Mouse (Mus musculus): ENCODE results near the gene Snapc5.
"Not testable (repeated sequence)": the region's sequence is repeated elsewhere in the genome, so short reads cannot be mapped to it uniquely, and the experiment has no call there.

The Snapc5 gene

DNA sequence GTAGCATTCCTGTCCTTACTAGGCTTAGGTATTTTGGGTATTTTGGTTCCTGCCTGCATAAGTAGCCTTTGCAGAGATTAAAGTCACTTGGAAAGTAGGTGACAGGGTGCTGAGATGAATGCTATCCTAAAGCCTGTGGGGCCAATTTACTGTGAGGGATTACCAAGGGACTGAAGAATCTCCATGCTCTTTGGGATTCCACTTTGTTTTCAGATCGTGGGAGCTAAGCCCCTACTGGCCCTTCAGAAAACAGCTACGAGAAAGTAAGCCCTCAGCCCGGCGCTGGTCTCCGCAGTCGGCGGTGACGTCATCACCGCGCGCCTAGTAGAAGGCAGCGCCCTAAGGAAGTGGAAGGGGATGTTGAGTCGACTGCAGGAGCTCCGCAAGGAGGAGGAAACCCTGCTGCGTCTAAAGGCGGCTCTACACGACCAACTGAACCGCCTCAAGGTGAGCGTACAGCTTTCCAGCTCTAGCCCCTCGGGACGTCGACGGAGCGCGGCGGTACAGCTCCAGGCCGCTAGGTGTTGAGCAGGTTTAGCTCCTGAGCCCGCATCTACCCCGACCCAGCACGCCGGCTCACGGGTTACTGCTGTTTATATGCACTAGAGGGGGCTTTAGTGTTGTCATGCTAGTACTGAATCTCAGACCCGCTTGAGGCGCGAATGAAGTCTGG lies at the start of gene Snapc5:
Gene Snapc5 (plus strand): TSS at position 301 of the 673 bp plus-strand sequence.
- DNase-seq: peak; percentile 92 to 93

DNA sequence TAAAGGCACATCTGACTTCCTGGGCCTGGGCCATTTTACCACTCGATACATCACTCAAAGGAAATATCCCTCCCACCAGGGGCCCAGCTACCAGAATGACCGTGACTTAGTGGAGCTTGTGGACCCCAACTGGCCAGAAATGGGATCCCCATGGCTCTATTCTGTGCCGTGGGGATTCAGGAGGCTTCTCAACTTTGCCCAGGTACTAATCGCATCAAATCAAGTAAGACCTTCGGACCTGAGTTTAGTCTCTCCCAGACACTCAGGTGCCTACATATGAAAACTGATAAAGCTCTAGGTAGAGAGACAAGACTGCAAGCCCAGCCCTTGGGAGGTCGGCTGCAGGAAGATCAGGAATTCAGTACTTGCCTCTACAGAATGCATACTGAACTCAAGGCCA lies 47.5 kb upstream of the Snapc5 start:
- DNase-seq: no peak

DNA sequence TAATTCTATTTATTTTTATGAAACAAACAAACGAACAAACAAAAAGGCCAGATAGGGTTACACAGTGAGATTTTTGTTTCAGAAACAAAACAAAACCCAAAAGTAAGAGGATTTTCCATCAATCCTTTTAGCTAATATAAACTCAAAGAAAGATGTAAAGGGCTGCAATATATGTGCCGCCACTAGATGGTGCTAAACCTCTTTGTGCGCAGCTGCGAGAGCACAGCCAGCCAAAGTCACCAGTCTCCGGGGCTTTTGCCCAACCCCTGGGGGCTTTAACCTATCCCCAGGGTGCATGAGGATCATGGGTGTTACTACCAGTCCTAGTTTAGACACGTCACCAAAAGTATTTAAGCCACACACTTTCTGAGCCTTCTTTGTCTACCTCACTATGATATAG lies 40.2 kb upstream of the Snapc5 start:
- peak; percentile 68 to 70 for DNase-seq

DNA sequence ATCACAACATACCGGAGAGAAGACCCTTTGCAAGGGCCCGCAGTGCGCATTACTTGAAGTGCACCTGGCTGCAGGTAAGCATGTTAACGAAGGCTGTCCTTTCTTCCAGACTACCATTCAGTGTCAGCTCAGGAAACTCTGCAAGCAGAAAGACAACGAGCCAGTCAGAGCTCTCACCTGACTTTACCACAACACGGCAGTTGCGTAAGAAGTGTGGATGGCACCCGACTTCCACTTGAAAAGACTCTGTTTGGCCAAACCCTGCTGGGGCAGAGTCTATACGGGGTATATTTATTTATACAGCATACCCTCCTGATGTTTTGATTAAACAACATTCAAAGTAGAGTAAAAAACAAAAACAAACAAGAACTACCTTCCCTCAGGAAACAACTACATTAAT lies 39.2 kb upstream of the Snapc5 start:
- no peak for DNase-seq

DNA sequence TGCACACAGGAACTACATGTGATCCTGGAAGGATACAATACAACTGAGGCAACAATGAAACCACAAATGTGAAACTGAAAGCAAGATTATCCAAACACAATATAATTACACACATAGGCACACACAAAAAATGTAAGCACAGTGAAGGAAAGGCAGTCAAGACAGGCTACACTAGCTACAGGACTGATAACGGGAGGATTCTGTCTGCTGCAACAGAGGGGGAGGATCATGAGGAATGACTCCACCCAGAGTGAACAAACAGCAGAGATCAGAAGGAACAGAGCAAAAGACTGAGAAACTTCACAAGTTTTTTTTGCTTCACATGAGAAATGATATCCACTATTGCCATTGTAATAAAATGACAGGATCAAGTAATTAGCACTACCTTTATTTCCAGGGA lies 22.4 kb upstream of the Snapc5 start:
- DNase-seq: no peak

DNA sequence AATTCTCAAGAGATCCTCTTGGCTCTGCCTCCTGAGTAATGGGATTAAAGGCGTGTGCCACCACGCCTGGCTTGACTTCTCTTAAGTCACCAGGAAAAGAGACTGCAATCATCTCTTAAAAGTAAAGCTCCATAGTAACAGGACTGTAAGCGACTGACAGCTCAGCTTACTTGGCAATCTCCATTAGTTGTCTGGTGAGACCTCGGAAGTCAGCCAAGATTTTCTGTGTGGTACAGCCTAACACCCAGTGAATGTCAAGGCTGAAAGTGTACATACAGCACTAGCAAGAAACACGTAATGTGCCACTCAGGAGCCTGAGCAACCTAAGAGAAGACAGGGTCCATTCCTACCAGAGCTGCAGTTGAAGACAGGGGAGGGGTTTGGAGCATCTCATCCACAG lies 18.6 kb upstream of the Snapc5 start:
- DNase-seq: no peak

DNA sequence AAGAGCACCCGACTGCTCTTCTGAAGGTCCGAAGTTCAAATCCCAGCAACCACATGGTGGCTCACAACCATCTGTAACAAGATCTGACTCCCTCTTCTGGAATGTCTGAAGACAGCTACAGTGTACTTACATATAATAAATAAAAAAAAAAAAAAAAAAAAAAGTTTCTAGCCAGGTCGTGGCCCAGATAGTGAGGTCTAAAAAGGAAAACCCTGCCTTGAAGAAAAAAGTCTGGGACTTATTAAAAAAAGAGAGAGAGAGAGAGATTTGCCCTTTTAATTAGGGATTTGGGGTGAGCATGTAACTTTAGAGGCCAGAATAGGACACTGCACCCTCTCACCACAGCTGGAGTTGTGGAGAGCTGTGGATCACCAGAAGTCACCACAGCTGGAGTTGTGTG lies 9.1 kb upstream of the Snapc5 start:
- DNase-seq: not testable (repeated sequence)

DNA sequence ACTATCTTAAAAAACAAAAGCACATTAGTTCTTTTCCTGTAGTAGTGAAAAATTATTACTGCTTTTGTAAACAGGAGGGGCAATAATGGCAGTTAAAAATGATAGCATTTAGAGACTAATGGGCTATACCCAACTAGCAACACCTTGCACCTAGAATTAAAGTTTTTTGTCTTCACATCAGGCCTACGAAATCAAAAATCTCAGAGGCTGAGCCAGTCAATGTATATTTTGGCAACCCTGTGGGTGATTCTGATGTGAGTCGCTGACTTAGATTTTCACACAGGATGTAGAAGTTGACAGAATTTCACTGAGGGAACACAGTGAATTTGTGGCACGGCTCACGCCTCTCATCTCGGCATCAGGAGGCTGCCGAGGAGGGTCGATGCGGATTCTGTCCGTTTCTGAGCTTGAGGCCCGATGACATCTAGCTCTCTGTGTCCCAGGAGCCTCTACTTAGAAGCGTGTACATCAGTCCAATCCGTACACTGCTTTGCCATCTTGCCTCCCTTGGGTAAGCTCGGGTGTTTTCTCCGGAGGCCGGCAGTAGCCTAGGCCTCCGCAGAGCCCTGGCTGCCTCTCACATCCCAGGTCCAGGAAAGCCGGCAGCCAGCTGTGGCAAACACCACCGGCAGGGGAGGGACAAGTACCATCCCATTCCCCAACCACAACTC lies 6.8 kb upstream of the Snapc5 start:
- DNase-seq: no peak

DNA sequence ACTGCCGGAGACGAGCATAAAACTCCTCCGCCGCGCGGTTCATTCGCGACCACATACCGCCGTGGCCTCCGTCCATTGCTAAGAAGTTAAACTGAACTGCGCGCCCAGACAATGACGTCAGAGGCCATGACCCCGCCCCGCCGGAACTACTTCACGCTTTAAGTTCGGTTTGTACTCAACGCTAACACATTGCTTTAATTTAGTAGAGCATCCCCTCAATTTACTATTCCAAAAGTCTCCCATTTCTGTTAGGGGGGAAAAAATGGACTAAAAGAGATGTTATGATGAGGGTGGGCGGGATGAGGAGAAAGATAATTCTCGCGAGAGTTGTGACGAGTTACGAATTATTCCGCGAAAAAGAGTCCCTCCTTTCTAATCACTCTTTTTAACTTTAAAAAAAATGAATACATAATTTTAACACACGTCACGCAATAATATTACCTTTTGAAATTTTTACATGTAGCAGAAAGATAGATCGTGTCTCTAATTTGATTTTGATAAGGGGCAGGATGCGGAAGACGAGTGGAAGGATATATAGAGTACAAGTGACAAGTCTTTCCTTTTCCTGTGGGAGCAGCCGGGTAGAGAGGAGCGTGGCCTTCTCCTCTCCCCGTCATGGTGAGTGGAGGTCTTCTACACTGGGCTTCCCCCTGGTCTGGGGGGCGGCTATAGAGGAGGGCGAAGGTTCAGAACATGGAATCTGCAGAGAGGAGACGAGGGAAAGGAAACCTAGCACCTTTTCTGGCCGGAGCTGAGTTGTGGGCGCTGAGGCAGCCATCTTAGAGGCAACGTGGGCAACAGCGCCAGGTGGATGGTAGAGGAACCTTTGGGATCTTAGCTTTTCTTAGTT lies 6.0 kb upstream of the Snapc5 start, which contains the start of the genes Zwilch and Rpl4:
Gene Zwilch (minus strand): TSS at position 289 of the 850 bp plus-strand sequence.
Gene Rpl4 (plus strand): TSS at position 560 of the 850 bp plus-strand sequence.
- DNase-seq: peak; percentile 89 to 91

DNA sequence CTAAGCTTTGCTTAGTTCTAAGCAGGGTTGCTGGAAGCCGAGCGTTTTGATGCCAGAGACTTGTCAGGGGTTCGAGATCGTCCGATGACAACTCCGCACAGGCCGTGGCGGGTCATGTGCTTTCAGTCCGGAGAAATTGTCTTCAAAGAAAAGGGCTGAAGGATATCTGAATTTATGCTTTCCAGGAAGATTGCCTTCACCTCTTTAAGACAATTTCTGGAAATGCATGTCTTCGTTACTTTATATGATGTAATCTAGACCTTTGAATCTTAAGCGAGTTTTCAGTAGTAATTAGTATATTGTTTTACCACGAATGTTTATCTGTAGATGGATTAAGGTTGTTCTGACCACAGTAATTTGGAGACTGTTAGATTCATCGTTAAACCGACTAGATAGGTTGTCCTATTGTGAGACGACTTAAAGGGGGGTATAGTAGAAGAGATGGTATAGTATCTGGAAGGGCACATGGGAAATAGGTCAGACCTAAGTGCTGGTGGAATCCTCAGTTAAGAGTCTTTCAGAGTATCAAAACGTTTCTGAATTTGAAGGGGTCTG lies 5.3 kb upstream of the Snapc5 start:
- no peak for DNase-seq

DNA sequence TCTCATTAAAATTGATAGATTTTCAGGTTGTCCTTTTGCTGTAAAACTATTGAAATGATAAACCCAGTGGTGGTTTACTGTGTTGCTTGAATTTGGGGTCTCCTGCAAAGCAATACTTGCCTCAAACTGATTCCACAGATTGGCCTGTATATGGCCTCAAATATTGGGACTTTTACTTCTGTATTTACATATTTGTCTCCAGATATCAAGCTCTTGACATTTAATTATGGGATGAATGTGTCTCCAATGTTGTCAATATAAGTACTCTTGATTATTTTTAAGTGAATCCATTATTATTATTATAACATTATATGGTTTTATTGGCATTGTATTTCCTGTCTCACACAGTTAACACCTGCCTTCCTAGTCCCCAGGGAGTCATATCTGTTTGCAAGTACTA lies 4.7 kb upstream of the Snapc5 start:
- DNase-seq: no peak

DNA sequence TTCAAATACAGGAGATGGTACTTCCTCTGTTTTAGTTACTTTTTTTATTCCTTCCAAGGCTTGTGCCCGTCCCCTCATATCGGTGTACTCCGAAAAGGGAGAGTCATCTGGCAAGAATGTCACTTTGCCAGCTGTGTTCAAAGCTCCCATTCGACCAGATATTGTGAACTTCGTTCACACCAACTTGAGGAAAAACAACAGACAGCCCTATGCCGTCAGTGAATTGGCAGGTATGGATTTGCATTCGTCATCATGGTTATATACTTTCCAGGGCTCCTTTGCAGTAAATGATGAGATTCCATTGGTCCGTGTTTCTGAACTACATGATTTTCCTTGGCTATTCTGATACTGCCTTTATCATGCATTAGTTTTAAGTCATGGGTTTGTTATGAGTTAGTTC lies 4.3 kb upstream of the Snapc5 start:
- DNase-seq: no peak

DNA sequence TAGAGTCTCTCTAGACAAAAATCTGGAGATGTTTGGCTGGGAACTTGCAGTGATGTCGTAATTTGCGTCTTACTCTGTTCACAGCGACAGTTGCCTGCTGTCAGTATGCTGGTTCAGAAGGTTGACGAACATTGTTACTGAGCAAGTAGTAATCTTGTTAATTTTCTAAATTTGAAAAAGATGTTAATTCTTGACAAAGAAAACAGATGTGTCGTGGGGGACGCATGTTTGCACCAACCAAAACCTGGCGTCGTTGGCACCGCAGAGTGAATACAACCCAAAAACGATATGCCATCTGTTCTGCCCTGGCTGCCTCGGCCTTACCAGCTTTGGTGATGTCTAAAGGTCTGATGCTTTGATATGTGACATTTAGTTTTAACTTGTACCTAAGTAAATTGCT lies 3.7 kb upstream of the Snapc5 start:
- no peak for DNase-seq

DNA sequence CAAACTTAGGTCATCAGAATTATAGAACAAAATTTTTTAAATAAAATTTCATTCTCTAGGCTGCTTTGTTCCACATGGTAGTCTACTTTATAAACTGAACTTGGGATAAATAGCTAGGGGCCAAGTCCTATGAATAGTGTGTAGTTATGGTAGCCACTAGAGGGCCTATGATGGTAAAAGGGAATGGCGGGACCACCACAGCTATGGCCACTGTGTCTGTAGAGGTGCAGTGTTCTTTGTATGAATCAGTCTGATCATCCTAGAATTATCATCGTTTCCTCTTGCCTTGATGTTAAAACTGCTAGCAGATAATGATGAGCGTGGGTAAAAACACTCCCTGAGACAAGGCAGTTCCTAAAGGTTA lies 482 bp upstream of the Snapc5 start:
- DNase-seq: peak in 1 of 2 experiments; percentile 24

DNA sequence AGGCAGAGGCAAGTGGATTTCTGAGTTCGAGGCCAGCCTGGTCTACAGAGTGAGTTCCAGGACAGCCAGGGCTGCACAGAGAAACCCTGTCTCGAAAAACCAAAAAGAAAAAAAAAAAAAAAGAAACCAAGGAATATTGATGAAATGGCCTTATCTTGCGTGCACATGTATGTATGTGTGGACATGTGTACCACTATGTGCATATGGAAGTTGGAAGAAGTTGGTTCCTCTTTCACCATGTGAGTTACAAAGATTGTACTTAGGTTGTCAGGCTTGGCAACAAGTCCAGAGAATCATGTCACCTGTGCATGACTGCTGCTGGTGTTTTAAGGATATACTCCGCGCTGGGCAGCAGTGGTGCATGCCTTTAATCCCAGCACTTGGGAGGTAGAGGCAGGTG lies 4.2 kb downstream of the Snapc5 start:
- not testable (repeated sequence) for DNase-seq

DNA sequence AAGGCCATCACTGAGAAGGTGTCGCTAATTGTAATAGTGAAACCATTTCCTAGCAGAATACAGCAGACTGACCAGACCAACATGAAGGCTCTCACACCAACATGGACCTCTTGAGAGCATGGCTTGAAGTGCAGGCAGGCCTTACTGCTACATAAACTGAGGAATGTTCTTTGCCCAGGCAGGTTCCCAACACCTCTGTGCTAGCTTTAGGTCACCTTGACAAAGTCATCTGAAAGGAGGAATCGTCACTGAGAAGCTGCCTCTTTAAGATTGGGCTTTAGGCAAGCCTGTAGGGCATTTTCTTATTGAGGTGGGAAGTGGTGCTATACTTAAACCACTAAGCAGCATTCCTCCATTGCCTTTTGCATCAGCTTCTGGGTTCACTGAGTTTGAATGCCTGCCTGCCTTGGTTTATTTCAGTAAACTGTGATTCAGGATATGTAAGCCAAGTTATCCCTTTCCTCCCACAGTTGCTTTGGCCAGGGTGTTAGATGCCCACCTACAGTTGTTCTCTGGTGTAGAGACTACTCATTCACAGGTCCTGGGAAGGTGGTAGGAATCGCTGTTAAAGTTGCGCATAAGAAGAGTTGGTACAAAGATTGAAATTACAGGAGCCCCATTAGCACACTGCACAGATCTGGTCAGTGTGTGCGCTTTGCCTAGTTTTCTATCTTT lies 5.2 kb downstream of the Snapc5 start:
- DNase-seq: no peak

DNA sequence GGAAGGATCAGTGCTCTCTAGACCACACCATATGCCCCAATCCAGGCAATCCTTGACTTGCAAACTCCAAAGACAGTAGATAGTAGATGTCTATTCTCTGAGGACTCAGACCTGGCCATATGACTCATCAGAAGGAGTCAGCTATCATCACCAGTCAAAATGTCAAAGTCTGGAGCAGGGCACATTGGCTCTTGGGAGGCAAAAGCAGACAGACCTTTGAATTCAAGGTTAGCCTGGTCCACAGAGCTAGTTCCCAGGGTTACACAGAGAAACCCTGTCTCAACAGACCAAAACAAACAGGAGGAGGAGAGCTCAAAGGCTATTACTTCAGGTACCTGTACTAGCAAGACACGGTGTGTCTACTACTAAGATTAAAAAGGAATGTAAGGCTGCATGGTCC lies 14.8 kb downstream of the Snapc5 start:
- no peak for DNase-seq

DNA sequence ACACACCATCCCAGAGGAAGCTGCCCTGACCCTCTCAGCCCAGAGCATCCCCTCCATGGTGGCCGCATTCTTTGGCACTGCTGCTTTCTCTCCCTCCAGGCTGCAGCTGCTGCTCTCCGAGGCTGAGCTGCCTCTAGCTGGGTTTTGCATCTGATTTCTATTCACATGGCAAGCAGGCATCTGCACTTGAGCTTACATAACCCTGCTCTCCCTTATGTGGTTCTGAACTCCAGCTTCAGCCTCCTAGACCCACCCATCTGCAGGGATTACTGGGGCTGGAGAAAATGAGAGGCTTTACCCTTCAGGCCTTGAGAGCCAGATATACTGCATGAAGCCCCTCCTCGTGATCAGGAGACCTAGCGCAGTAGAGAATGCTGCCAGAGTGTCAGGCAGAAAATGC lies 16.5 kb downstream of the Snapc5 start:
- no peak for DNase-seq

DNA sequence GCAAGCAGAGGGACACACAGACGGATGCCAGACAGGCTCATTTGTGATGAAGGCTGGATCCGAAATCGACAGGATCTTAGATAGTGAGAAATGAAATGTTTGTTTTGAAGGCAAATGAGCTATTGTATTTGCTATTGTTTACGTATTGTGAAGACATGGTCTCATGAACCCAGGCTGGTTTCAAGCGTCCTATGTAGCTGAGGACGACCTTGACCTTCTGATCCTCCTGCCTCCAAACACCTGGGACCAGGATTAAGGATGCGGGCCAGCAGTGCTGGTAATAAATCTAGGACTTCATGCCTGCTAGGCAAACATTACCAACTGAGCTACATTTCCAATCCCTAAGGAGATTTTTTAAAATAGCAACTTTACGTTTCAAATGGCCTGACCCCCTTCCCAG lies 18.4 kb downstream of the Snapc5 start:
- no peak for DNase-seq

DNA sequence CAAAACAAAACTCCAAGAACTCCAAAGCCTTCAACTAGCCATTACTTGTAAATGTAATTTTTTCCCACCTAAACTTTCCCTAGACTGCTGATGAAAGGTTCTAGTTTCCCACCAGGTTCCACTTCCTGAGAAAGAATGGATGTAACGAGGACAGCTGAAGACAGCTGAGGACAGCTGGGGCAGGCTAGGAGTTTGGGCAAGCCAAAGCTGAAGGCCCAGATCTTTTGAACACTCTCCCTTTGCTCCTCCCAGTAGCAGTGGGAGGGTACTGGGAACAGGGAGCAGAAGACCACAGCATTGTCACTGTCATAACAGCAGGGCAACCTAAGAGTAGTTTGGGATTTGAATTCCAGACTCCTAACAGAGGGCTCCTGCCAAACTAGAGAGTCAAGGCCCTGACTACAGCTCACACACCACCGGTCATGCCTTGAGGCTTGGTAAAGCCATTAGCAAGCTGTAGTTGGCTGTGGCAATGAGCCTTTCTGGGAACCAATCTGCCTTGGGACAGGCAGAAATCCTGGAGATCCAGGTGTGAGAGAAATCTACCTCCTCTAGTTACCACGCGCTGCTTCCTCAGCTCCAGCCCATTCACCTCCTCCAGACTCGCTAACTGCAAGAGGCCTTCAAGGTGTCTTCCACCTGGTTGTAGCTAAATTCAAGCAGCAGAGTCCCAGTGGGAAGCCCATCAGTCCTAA lies 19.1 kb downstream of the Snapc5 start:
- no peak for DNase-seq

DNA sequence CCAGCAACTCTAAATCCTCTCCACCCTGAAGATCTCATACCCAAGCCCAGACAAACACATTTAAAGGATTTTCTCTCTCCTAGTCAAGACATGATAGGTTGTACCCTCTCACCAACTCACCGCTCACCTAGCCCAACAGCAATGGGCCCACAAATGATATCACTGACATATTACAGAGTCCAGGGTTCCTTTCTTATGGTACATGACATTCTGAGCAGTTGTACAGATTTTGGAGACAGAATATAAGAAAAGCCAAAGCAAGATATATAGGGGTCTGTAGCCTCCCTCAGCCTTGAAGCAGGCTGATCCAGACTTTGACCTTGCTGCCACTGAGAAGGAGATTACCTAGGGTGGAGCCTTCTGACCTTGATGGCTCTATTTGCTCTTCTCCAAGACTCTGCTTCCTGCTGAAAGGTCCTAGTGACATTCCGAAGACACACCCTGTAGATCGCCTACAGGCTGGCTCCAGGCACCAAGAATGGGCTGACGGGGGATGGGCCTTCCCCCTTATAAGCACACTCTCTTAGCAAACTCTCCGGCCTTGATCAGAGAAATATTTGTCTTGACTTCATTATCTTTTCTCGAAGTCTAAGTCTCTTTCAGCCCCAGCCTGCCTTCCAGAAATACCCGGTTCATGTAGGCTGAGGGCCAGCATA lies 19.8 kb downstream of the Snapc5 start:
- DNase-seq: not testable (repeated sequence)

DNA sequence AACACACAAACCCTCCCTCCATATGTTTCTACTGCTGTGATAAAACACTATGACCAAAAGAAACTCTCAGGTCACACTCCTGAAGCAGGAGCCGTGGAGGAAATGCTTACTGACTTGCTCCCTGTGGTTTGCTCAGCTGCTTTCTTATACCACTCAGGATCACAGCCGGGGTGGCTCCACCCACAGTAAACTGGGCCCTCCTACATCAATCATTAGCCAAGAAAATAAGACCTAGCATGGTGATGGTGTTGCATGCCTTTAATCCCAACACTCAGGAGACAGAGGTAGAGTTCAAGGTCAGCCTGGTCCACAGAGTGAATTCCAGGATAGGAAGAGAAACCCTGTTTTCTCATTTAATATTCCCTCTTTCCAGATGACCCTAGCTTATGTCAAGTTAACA lies 20.8 kb downstream of the Snapc5 start:
- no peak for DNase-seq

Data from cerebellum, postnatal 14 days (tissue).